Mouse (Mus musculus) monocyte, adult 59 days (primary cell): ENCODE results near the gene Edaradd. TPM values are rescaled to one million over a fixed set of nuclear protein-coding genes. Genes with fewer than 3 reads are reported as not detected.

Experiments used
- total RNA-seq, 2 experiments: library from RNA; stranded (reverse); gene quantifications; one replicate each; pipeline ENCODE4 v1.2.4; 2023

The Edaradd gene
- total RNA-seq, result under 1 TPM in 1 of 2 experiments, not detected in 1; 0.24 TPM

DNA sequence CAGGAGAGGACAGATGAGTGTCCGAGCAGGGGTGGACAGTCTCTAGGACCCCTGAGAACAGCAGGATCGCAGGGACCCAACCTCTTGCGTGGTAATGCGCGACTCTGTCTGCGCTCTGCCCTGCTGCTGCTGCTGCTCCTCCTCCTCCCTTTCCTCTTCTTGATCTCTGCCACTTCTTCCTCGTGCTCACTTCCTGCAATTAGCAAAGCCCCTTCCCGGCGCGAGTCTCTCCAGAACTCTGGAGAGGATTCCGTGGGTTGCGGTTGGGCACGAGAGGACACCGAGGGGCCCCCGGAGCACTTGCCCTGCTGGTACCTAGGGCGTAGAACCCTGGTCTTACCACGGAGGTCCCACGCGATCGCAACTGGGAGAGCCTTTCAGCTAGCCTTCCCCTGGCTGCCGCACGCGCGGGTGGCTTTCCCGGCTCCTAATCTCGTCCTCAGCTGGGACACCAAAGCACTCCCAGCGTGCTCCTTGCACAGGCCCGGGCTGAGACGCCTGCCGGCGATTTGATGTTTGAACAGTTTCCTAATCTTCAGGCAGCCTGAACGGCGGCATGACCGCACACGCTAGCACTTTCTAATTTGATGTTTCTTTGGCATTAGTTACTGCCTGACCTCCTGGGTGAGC is at the start of gene Edaradd:
TSS of gene Edaradd (minus strand) at position 484 of the 630 bp plus-strand sequence.

DNA sequence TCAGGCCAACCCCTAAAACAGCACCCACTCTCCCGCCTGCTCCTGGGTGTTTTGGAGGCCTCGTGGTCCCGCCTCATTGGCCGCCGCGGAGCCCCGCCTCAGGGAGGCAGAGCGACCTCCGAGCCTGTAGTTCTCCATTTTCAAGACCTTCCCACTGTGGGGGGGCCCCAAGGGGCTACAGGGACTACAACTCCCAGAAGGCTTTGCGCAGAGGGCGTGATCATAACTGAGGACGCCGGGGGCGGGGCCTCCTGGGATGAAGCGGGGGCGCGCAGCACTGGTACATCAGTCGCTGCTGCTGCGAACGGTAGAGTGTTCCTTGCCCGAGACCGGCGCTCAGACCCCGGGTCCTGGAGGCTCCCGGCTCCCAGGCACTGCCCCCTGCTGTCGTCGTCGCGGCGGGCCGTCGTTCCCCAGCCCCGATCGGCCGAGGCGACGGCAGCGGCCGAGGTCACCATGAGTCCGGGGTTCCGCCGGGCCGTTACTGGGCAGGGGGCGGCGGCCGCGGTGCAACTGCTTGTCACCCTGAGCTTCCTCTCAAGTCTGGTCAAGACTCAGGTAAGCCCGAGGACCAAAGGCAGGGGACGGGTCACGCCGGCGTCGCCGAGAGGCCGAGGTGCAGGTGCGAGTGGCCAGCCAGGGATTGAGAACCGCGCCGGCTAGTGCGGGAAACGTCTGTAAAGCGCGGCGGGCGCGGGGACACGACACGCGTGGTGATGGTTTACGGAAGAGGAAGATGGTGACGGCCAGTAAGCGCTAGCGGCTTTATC is 45.6 kb upstream of the Edaradd start, which contains the start of gene Ero1lb:
TSS of gene Ero1lb (plus strand) at position 254 of the 770 bp plus-strand sequence.

DNA sequence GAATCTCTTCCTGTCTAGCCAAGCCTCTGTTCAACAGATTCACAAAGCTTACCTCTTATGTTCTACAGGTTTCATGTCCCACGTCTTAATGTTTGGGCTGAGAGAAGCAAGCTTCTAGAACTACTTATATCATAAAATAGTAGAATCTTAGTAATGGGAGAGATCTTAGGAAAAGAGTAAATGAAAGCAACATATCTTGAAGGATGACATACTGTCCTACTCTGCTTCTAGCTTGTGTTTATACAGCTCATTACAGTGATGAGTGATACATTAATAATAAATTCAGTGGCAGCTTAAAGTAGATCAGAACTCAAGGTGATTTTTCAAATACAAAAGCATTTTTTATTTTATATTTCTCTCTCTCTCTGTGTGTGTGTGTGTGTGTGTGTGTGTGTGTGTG is 55.4 kb downstream of the Edaradd start, which contains the start of gene Lgals8:
TSS of gene Lgals8 (minus strand) at position 101 of the 400 bp plus-strand sequence.

Other genes starting within 250 kb of the Edaradd start
- not detected for gene Actn2, start 179.7 kb downstream of the Edaradd start, total RNA-seq
- gene Heatr1, start 125.4 kb downstream of the Edaradd start, total RNA-seq, result 10 to 100 TPM; 57.0 to 80.9 TPM
- gene Lgals8, start 55.5 kb downstream of the Edaradd start, total RNA-seq, result 10 to 100 TPM; 83.3 to 91.4 TPM
- gene Ero1lb, start 45.4 kb upstream of the Edaradd start, total RNA-seq, result 10 to 100 TPM; 28.5 to 33.0 TPM